Mouse (Mus musculus): ENCODE results near the gene Uba52. TPM values are rescaled to one million over a fixed set of nuclear protein-coding genes. Genes with fewer than 3 reads are reported as not detected.
A peak's percentile ranks its signal among the peaks of the same experiment; 100 is the strongest.

Uba52 gene
- 1,000 to 10,000 TPM; 1,604 to 1,683 TPM for total RNA-seq (2021)

- peak; percentile 98 for DNase-seq
- intact Hi-C loops (cut with DNase I) = no loop called here
These were observed at the start of gene Uba52 for GRCm38 (mm10) chr8:70510228-70510915. Gene Uba52 (minus strand): TSS chr8:70510801.

- DNase-seq = peak; percentile 79
- intact Hi-C loops (cut with DNase I) = loop anchor here (1.0 kb wide), 1 partner anchor 25 kb away; no protein-coding TSS in a partner anchor
These were observed 49.5 kb upstream of the Uba52 start for GRCm38 (mm10) chr8:70560096-70560495.

DNA sequence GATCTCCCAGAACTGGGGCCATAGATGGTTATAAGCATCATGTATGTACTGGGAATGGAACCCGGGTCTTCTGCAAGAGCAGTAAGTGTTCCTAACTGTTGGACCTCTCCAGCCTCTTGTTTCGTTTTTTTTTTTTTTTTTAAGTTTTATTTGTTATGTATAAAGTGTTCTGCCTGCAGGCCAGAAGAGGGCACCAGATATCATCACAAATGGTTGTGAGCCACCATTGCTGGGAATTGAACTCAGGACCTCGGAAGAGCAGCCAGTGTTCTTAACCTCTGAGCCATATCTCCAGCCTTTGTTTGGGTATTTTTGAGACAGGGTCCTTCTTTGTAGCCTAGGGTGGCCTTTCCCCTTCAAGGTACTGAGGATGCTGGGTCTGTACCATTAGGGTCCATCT lies 48.4 kb upstream of the Uba52 start:
- intact Hi-C loops (cut with DNase I) = no loop called here
- no peak for DNase-seq

- intact Hi-C loops (cut with DNase I) = no loop called here
- DNase-seq = peak; percentile 61 to 65
These were observed 47.7 kb upstream of the Uba52 start for GRCm38 (mm10) chr8:70558334-70558733.

- intact Hi-C loops (cut with DNase I) = no loop called here
- no peak for DNase-seq
These were observed 44.6 kb upstream of the Uba52 start for GRCm38 (mm10) chr8:70555079-70555747.

DNA sequence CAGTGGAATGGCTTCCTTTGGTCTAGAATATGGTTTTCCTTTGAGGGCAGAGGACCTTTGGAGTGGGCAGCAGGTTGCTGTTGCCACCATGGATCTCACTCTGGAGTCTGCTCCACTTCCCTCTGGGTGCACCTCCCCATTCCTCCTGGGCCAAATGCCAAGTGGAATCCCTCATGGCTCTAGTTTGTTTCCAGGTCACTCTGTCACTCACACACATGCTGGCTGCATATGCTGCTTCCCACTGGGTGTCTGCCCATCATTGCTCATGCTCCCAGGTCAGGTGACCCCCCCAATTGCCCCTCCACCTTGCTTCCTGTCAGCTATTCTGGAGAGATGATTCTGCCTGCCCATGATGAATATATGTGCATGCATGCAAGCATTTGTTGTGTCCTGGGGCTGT lies 43.1 kb upstream of the Uba52 start:
- DNase-seq = peak; percentile 88 to 89
- intact Hi-C loops (cut with DNase I) = no loop called here

DNA sequence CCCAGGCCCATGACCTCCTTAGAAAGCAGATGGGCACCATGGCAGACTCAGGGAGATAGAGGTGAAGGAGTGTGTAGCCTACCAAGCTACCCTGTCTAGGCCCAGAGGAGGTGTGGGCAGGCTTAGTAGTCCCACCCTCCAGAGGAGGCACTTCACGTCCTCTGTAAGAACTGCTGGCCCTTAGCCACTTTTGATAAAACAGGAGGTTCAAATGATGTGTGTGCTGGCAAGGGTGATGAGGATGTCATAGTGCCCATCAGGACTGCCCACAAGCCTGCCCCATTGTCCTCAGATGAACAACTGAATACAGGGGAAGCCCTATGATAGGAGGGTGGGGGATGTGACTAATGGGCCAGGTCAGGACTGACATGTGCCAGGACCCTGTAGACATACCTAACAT lies 42.2 kb upstream of the Uba52 start:
- intact Hi-C loops (cut with DNase I) = no loop called here
- DNase-seq = peak; percentile 70

DNA sequence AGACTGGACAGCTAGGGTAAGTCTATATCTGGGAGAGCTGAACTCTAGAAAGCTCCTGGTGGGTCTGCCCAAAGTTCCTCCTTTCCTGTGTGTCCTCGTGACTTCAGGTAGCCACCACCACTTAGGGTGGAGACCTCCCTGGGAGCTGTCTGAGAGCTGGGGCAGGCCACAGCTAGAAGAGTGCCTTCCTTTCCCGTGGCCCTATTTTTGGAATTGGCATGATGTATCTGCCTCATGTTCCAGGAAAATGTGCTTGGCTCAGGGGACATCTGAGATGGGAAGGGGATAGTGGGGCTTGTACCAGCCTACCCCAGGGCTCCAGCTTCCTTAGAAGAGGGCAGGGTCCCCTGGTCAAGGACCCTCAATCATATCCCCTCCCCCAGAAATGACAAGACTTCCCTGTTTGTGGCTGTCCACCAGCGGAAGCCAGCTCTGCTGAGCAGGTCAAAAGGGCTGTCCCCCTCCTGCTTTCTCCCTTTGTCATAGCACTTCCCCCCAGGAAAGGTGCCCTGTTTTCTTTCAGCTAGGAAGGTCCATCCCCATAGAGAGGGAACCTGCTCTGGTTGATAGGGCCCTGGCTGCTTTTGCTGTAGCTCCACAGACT lies 41.1 kb upstream of the Uba52 start:
- peak; percentile 60 to 73 for DNase-seq

GRCm38 (mm10) chr8:70549412-70550184 lies 39.0 kb upstream of the Uba52 start:
- intact Hi-C loops (cut with DNase I) = no loop called here
- DNase-seq = no peak

More for the DNA sequence above, 41.1 kb upstream of the Uba52 start:
- intact Hi-C loops (cut with DNase I) = no loop called here

DNA sequence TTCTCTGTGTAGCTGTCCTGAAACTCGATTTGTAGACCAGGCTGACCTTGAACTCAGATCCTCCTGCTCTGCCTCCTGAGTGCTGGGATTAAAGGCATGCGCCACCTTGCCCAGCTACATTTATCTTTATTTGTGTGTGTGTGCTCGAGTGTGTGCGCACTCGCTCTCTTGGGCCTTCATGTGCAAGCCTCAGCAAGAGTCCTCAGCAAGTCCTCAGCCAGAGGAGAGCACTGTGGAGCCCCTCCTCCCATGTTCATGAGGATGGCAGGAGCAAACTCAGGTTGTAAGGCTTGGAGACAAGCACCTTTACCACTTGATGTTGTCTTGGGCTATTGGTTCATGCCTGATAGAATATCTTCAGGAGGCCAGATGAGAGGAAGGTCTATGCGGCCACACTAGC lies 37.2 kb upstream of the Uba52 start:
- no peak for DNase-seq
- intact Hi-C loops (cut with DNase I) = no loop called here

DNA sequence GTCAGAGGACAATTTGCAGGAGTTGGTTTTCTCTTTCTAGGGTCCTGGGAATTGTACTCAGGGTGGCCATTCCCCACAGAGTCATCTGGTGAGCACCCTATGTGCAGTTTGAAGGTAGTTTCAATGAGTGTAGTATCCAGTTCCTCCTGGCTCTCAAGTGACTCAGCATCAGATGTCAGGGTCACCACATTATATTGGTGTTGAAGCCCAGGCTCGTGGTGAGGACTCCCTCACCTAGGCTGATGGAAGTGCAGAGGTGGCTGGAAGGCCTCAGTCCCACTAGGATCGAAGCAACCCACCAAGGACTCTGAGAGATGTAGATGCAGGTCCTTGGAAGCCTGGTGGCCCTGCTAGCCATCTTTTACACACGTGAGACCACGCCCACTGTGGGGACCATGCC lies 35.8 kb upstream of the Uba52 start:
- no peak for DNase-seq
- intact Hi-C loops (cut with DNase I) = no loop called here

GRCm38 (mm10) chr8:70544200-70544687 lies 33.6 kb upstream of the Uba52 start:
- intact Hi-C loops (cut with DNase I) = no loop called here
- DNase-seq = peak; percentile 31 to 52

DNA sequence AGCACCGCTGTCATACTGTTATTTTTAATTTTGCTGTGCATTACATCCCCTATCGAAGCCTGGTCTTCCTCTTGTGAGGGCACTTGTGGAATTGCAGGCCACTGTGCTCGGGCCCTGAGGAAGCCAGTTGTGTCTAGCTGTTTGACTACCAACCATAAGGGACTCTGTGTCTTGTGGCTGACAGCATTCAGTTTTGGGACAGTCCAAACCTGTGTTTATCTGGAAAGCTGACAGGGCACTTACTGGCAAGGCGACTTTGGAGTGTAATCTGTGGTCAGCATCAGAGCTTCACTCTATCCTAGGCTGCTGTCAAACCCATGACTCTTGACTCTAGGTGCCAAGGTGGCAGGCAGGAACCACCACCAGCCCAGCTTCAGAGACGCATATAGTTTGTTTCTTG lies 30.5 kb upstream of the Uba52 start:
- no peak for DNase-seq
- intact Hi-C loops (cut with DNase I) = no loop called here

DNA sequence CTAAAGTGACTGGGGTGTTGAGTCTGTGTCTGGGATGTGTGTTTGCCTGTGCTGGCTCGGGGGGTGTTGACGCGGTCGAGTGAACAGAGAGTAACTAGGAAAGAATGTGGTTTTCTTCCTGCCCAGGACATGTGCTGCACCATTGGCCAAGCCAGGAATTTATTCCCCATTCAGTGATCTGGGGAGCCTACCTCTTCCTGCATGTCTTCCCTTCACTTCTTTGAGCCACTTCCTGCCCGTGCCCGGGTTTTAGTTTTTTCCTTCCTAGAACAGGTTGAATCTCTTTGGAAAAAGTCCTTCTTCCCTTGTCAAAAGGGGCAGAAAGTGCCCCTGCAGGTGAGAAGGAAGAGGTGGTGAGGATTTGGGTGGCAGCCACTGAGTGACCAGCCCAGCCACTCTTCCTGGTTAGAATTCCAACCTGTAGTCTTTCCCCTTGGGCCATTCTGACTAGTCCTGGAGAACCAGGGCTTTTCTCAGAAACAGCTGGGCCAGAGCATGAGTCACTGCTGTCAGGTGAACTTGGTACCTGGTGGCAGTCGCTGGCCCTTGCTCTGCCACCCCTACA lies 30.0 kb upstream of the Uba52 start:
- DNase-seq = peak in 1 of 2 experiments; percentile 35
- intact Hi-C loops (cut with DNase I) = no loop called here

DNA sequence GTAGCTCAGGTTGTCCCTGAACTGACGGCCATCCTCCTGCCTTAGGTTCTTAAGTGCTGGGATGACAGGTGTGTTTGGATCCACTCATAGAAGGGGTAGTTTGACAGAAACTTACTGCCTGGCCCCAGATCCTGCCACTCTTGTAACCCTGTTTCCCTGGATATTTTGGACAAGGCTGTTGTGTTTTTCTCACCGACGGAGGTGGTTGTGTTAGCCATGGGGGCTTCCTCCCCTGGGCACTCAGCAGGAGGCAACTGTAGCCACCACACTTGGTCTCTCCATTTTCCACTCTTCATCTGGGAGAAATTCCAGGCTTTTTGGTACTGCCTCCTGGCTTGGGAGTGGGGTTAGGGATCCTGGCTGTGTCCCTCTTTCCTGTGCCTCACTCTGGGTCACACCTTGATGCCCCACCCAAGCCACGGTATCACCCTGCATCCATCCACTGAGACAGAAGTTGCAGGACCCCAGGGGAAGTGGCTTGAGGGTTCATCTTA lies 29.5 kb upstream of the Uba52 start:
- DNase-seq = no peak
- intact Hi-C loops (cut with DNase I) = no loop called here

GRCm38 (mm10) chr8:70539077-70539813 lies 28.6 kb upstream of the Uba52 start, which contains the start of gene Ell:
Gene Ell (plus strand): TSS chr8:70539457.
- DNase-seq = peak; percentile 99 to 100
- intact Hi-C loops (cut with DNase I) = no loop called here

DNA sequence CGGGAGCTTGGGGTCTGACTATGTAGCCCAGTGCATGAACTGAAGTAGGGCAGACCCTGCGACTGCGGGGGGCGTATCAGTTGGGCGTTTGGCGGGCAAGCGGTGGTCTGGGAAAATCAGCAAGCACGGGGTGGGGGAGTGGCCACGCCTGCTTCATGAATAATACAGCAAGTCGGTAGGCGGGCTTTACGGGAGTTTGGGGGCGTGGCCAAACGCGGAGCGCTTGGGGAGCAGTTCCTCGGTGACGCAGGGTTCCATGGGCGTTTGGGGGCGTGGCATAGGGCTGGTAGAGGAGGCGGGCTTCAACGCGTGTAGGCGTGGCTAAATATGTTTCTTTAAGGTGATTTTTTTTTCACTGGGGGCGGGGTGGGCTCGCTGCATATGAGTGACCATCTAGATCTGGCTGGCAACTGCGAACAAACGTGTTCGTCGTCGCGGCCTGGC lies 28.1 kb upstream of the Uba52 start:
- intact Hi-C loops (cut with DNase I) = no loop called here
- DNase-seq = peak; percentile 99 to 100

GRCm38 (mm10) chr8:70538024-70538579 lies 27.5 kb upstream of the Uba52 start:
- intact Hi-C loops (cut with DNase I) = no loop called here
- DNase-seq = peak; percentile 61 to 77

- DNase-seq = no peak
- intact Hi-C loops (cut with DNase I) = no loop called here
These were observed 25.1 kb upstream of the Uba52 start for GRCm38 (mm10) chr8:70535701-70536100.

All from heart, postnatal 10 days (tissue).